Mouse (Mus musculus) left cerebral cortex, postnatal 14 days (tissue): ENCODE results near the gene Rhod. TPM values are rescaled to one million over a fixed set of nuclear protein-coding genes. Genes with fewer than 3 reads are reported as not detected.

Experiments used
- DNase-seq, 2 experiments: peaks; one replicate each; pipeline ENCODE4 v3.0.0; 2021 to 2022; ENCODE audit warnings: low spot score in 2 of 2, mixed read lengths in 1 of 2
- intact Hi-C: fragments of 180-260 bp; cut with DNase I; formaldehyde crosslinking; loops from one replicate; pipeline ENCODE4 v1.15.1; 2025
- total RNA-seq, 2 experiments: library from RNA; stranded (reverse); gene quantifications; 2 replicates each; pipeline ENCODE4 v1.2.3; 2021

Gene Rhod
- total RNA-seq, 2 experiments from 2014 or later: 1.3 to 1.4 TPM

GRCm38 (mm10) chr19:4452525-4452924, 13.3 kb upstream of the Rhod start:
- intact Hi-C loops: no loop called here
- no peak for DNase-seq

- intact Hi-C loops: no loop called here
- DNase-seq: no peak
Observed at GRCm38 (mm10) chr19:4451965-4452364, 12.7 kb upstream of the Rhod start.

GRCm38 (mm10) chr19:4451098-4451497, 11.9 kb upstream of the Rhod start:
- DNase-seq: no peak
- intact Hi-C loops: no loop called here

GRCm38 (mm10) chr19:4450666-4451065, 11.4 kb upstream of the Rhod start:
- no peak for DNase-seq
- intact Hi-C loops: no loop called here

GRCm38 (mm10) chr19:4449230-4449629, 10.0 kb upstream of the Rhod start:
- intact Hi-C loops: no loop called here
- DNase-seq: no peak

- intact Hi-C loops: no loop called here
- DNase-seq: no peak
Observed at GRCm38 (mm10) chr19:4447445-4447844, 8.2 kb upstream of the Rhod start.

GRCm38 (mm10) chr19:4446661-4447420, 7.6 kb upstream of the Rhod start:
- intact Hi-C loops: no loop called here
- DNase-seq: no peak

GRCm38 (mm10) chr19:4442408-4442807, 3.2 kb upstream of the Rhod start:
- peak; percentile 79 to 82 for DNase-seq
- intact Hi-C loops: no loop called here

- intact Hi-C loops: no loop called here
- DNase-seq: no peak
Observed at GRCm38 (mm10) chr19:4441621-4442161, 2.5 kb upstream of the Rhod start.

- DNase-seq: peak; percentile 42 to 45
- intact Hi-C loops: no loop called here
Observed at GRCm38 (mm10) chr19:4441090-4441591, 1.9 kb upstream of the Rhod start.

- DNase-seq: no peak
- intact Hi-C loops: no loop called here
Observed at GRCm38 (mm10) chr19:4440222-4440621, 990 bp upstream of the Rhod start.

GRCm38 (mm10) chr19:4438791-4439160, 456 bp downstream of the Rhod start:
- no peak for DNase-seq

GRCm38 (mm10) chr19:4437886-4438285, 1.3 kb downstream of the Rhod start:
- no peak for DNase-seq

More at GRCm38 (mm10) chr19:4438791-4439160, 456 bp downstream of the Rhod start:
- intact Hi-C loops: no loop called here

GRCm38 (mm10) chr19:4436254-4436653, 3.0 kb downstream of the Rhod start:
- intact Hi-C loops: no loop called here
- DNase-seq: no peak

More at GRCm38 (mm10) chr19:4437886-4438285, 1.3 kb downstream of the Rhod start:
- intact Hi-C loops: no loop called here

GRCm38 (mm10) chr19:4434999-4435398, 4.2 kb downstream of the Rhod start:
- no peak for DNase-seq
- intact Hi-C loops: no loop called here

- no peak for DNase-seq
- intact Hi-C loops: no loop called here
Observed at GRCm38 (mm10) chr19:4433756-4434155, 5.5 kb downstream of the Rhod start.

- no peak for DNase-seq
Observed at GRCm38 (mm10) chr19:4430091-4430620, 9.1 kb downstream of the Rhod start.

GRCm38 (mm10) chr19:4425610-4426366, 13.4 kb downstream of the Rhod start:
- intact Hi-C loops: no loop called here
- peak in 1 of 2 experiments; percentile 15 for DNase-seq

More at GRCm38 (mm10) chr19:4430091-4430620, 9.1 kb downstream of the Rhod start:
- intact Hi-C loops: no loop called here

- intact Hi-C loops: no loop called here
- no peak for DNase-seq
Observed at GRCm38 (mm10) chr19:4423021-4423420, 16.2 kb downstream of the Rhod start.

GRCm38 (mm10) chr19:4422581-4422980, 16.7 kb downstream of the Rhod start:
- intact Hi-C loops: no loop called here
- no peak for DNase-seq
